Mouse (Mus musculus) heart, postnatal 25 days (tissue): ENCODE data around the gene Apmap. TPM values are rescaled to one million over a fixed set of nuclear protein-coding genes. Genes with fewer than 3 reads are reported as not detected.

Source experiments
- total RNA-seq, 2 experiments: library from RNA; stranded (reverse); gene quantifications; 2 replicates each; pipeline ENCODE4 v1.2.3; 2021

Apmap gene
- total RNA-seq, 2 experiments from 2014 or later, result 52.0 to 55.7 TPM

Other genes with a start within 250 kb of the Apmap start
- gene 3300002I08Rik, start 245.8 kb downstream of the Apmap start, total RNA-seq, result 1 to 10 TPM; 2.2 to 2.9 TPM
- gene Zfp442, start 157.1 kb downstream of the Apmap start, total RNA-seq, result 1 to 10 TPM; 5.8 to 6.0 TPM
- gene Zfp345, start 123.5 kb downstream of the Apmap start, total RNA-seq, result under 1 TPM; 0.10 to 0.11 TPM
- not detected for gene Cst7, start 38.2 kb downstream of the Apmap start, total RNA-seq
- 100 to 1,000 TPM; 217 to 247 TPM for gene Acss1, start 59.9 kb upstream of the Apmap start, total RNA-seq
- under 1 TPM in 1 of 2 experiments, not detected in 1; 0.10 TPM for gene Vsx1, start 80.8 kb upstream of the Apmap start, total RNA-seq
- 10 to 100 TPM; 16.1 to 16.6 TPM for gene Entpd6, start 140.5 kb upstream of the Apmap start, total RNA-seq
- 100 to 1,000 TPM; 444 to 470 TPM for gene Pygb, start 178.2 kb upstream of the Apmap start, total RNA-seq